7 mouse cellular contexts compared by ENCODE assay signal in genomic region chr4:133090276-133090719, GRCm38 (mm10). TPM values are rescaled to one million over a fixed set of nuclear protein-coding genes. Genes with fewer than 3 reads are reported as not detected.
DNase-seq lines count a peak whose midpoint lies in the region; ATAC-seq and TF ChIP-seq lines count a peak whose summit lies in the region.

No protein-coding gene starts in this region.

- H3K4me2 ChIP-seq in lung, embryonic 16.5 days (ENCODE audit: low read depth, low read length): peak overlapping the region; percentile 34
- H3K4me2 ChIP-seq in limb, embryonic 14.5 days (replicated peaks; ENCODE audit: low read depth, low read length, severe bottlenecking): peak overlapping the region; percentile 36
- peak overlapping the region; percentile 32 for H3K4me2 ChIP-seq in stomach, embryonic 15.5 days

- no peak for DNase-seq in lung, postnatal 10 days
- DNase-seq in forelimb bud, embryonic 11.5 days (ENCODE audit: low read depth, low spot score): peak; percentile 57
- DNase-seq in limb, embryonic 14.5 days (ENCODE audit: low spot score): peak; percentile 80
- DNase-seq in frontal cortex, postnatal 14 days (ENCODE audit: low spot score in 2 of 2): no peak
- DNase-seq in gastrocnemius, postnatal 36 days: no peak

- intact Hi-C loops in gastrocnemius, postnatal 36 days (cut with DNase I): no loop called here

- 27% methylated on average over 8 of the region's 8 CpGs for WGBS in lung, embryonic 16.5 days
- WGBS in limb, embryonic 14.5 days: 17% methylated on average over 8 of the region's 8 CpGs
- 26% methylated on average over 8 of the region's 8 CpGs for WGBS in stomach, embryonic 15.5 days

- no peak for ATAC-seq in lung, embryonic 16.5 days (ENCODE audit: low read depth)
- ATAC-seq in limb, embryonic 14.5 days (ENCODE audit: low FRiP score, low read depth): no peak
- ATAC-seq in stomach, embryonic 15.5 days (ENCODE audit: insufficient read depth, low FRiP score, low read depth): no peak

- TF ChIP-seq POLR2A in limb, embryonic 14.5 days (IDR thresholded peaks at IDR 0.05; ENCODE audit: borderline replicate concordance, extremely low read depth, insufficient read depth, insufficient read length): no peak

- H3K27me3 ChIP-seq in lung, embryonic 16.5 days (ENCODE audit: control insufficient read depth, insufficient read depth, low read depth, low read length): no peaks in the 10 kb centered on the region
- H3K27me3 ChIP-seq in limb, embryonic 14.5 days (ENCODE audit: control insufficient read depth, insufficient read depth, low read length): no peaks in the 10 kb centered on the region
- H3K27me3 ChIP-seq in stomach, embryonic 15.5 days (replicated peaks): no peaks in the 10 kb centered on the region

- H3K4me3 ChIP-seq in lung, embryonic 16.5 days (ENCODE audit: low read length): no peak overlapping the region
- H3K4me3 ChIP-seq in limb, embryonic 14.5 days (replicated peaks; ENCODE audit: low read length): no peak overlapping the region
- no peak overlapping the region for H3K4me3 ChIP-seq in stomach, embryonic 15.5 days (replicated peaks)

- no peaks in the 10 kb centered on the region for H3K36me3 ChIP-seq in lung, embryonic 16.5 days (ENCODE audit: control insufficient read depth, insufficient read depth, low read length)
- no peaks in the 10 kb centered on the region for H3K36me3 ChIP-seq in limb, embryonic 14.5 days (ENCODE audit: control insufficient read depth, insufficient read depth, low read length)
- H3K36me3 ChIP-seq in stomach, embryonic 15.5 days: no peaks in the 10 kb centered on the region

- H3K9me3 ChIP-seq in lung, embryonic 16.5 days (ENCODE audit: control insufficient read depth, low read length): no peaks in the 10 kb centered on the region
- no peaks in the 10 kb centered on the region for H3K9me3 ChIP-seq in limb, embryonic 14.5 days (ENCODE audit: control insufficient read depth, low read length)
- H3K9me3 ChIP-seq in stomach, embryonic 15.5 days: no peaks in the 10 kb centered on the region

- peak overlapping the region; percentile 60 for H3K9ac ChIP-seq in lung, embryonic 16.5 days (ENCODE audit: low read length)
- no peak overlapping the region for H3K9ac ChIP-seq in limb, embryonic 14.5 days (ENCODE audit: low read depth, low read length, severe bottlenecking)
- no peak overlapping the region; the same call in 1 of the 2 replicates for H3K9ac ChIP-seq in stomach, embryonic 15.5 days

- H3K27ac ChIP-seq in lung, embryonic 16.5 days (ENCODE audit: low read length): peak overlapping the region; percentile 97
- peak overlapping the region; percentile 89 for H3K27ac ChIP-seq in limb, embryonic 14.5 days (replicated peaks; ENCODE audit: low read depth, low read length)
- H3K27ac ChIP-seq in stomach, embryonic 15.5 days: peak overlapping the region; percentile 94

- H3K4me1 ChIP-seq in lung, embryonic 16.5 days (replicated peaks; ENCODE audit: control insufficient read depth, insufficient read depth, low read length): peaks cover 92% of the 10 kb centered on the region
- H3K4me1 ChIP-seq in limb, embryonic 14.5 days (ENCODE audit: control insufficient read depth, insufficient read depth, low read length): peaks cover 77% of the 10 kb centered on the region
- peaks cover 92% of the 10 kb centered on the region for H3K4me1 ChIP-seq in stomach, embryonic 15.5 days

RNA-seq across cellular contexts. Expression of gene Wasf2, which starts 40.0 kb away (rescaled TPM):
- polyA plus RNA-seq in lung, embryonic 16.5 days (2015; fragmentation: Nextera tagmentation; extraction: Ambion mirVana): 140 and 144 TPM in 2 replicates
- 62.0 and 70.9 TPM in 2 replicates for polyA plus RNA-seq in limb, embryonic 14.5 days (2012; rRNA removed)
- 92.2 and 96.6 TPM in 2 replicates for polyA plus RNA-seq in limb, embryonic 14.5 days (2014; fragmentation: Nextera tagmentation; extraction: Ambion mirVana)
- polyA plus RNA-seq in stomach, embryonic 15.5 days (2015; fragmentation: Nextera tagmentation; extraction: Ambion mirVana): 109 TPM in 2 replicates
- total RNA-seq in gastrocnemius, postnatal 36 days (2021): 10 to 100 TPM; 31.1 to 31.8 TPM

Comparison
In these comparisons a context has a peak if more than half of its experiments do, and no peak if none do; other contexts are left out.
1. DNase-seq: peak in forelimb bud, embryonic 11.5 days (single experiment) and limb, embryonic 14.5 days (single experiment); none in lung, postnatal 10 days (single experiment), frontal cortex, postnatal 14 days (0 of 2) and gastrocnemius, postnatal 36 days (0 of 2).
2. Peak in every context shown above with its lines, with median percentiles within 50 percentile points of each other: H3K27ac ChIP-seq and H3K4me2 ChIP-seq.